Mouse (Mus musculus) midbrain, embryonic 13.5 days (tissue): Measurements from ENCODE around the gene Ran. TPM values are rescaled to one million over a fixed set of nuclear protein-coding genes. Genes with fewer than 3 reads are reported as not detected.

ENCODE experiments used
- ATAC-seq: fragments of 200-750 bp; cut with Nextera tagmentation; 2 replicates; pipeline ENCODE4 v1.8.0; 2017; ENCODE audit warnings: mild to moderate bottlenecking, moderate TSS enrichment, moderate library complexity
- H3K27ac ChIP-seq: fragments of 300-500 bp; sonication (generic); 2 replicates; pipeline ENCODE4 v1.5.1; 2015; ENCODE audit warnings: inconsistent platforms, mild to moderate bottlenecking, moderate library complexity
- H3K27me3 ChIP-seq: fragments of 300-500 bp; sonication (generic); 2 replicates; pipeline ENCODE4 v1.6.1; 2015; ENCODE audit warnings: mild to moderate bottlenecking, inconsistent platforms
- H3K36me3 ChIP-seq: fragments of 300-500 bp; sonication (generic); 2 replicates; pipeline ENCODE4 v1.6.1; 2015; ENCODE audit warnings: mild to moderate bottlenecking, inconsistent platforms
- H3K4me1 ChIP-seq: fragments of 300-500 bp; sonication (generic); replicated peaks from 2 replicates; pipeline ENCODE4 v1.6.1; 2015; ENCODE audit warnings: inconsistent platforms
- H3K4me2 ChIP-seq: fragments of 300-500 bp; sonication (generic); replicated peaks from 2 replicates; pipeline ENCODE4 v1.6.1; 2015; ENCODE audit warnings: moderate library complexity, mild to moderate bottlenecking, inconsistent platforms
- H3K4me3 ChIP-seq: fragments of 300-500 bp; sonication (generic); replicated peaks from 2 replicates; pipeline ENCODE4 v1.5.1; 2015; ENCODE audit warnings: mild to moderate bottlenecking, inconsistent platforms
- H3K9ac ChIP-seq: fragments of 300-500 bp; sonication (generic); replicated peaks from 2 replicates; pipeline ENCODE4 v1.6.1; 2015; ENCODE audit warnings: mild to moderate bottlenecking, inconsistent platforms
- H3K9me3 ChIP-seq: fragments of 300-500 bp; sonication (generic); 2 replicates; pipeline ENCODE4 v1.6.1; 2016; ENCODE audit warnings: mild to moderate bottlenecking, inconsistent platforms
- WGBS: fragments of 180-500 bp; shearing (Covaris S2); methylation state at CpG from one replicate; pipeline ENCODE4 v1.1.7; 2015; 5-methylcytosine and 5-hydroxymethylcytosine counted together
- polyA plus RNA-seq: library from polyadenylated mRNA; unstranded; fragments of >200 nt; fragmentation: Nextera tagmentation; extraction: Ambion mirVana; gene quantifications from 2 replicates; pipeline ENCODE4 v1.2.1, GENCODE M21; 2015

The Ran gene
- polyA plus RNA-seq, 1 experiment from 2014 or later, result 529 TPM

DNA sequence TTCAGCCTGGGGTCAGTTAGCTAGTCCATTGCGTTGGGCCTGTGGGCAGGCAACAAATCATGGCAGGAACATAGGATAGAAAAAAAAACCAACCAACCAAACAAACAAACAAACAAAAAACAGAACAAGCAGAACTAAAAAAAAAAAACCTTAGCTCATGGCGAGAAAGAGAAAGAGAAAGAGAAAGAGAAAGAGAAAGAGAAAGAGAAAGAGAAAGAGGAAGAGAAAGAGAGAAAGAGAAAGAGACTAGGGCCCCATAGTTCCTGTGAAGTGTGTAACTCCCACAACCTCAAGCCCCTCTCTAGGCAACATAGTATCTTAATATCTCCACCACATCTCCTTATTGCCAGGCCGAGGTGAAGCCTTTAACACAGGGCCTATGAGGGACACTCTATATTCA lies 3.5 kb upstream of the Ran start:
- no peaks in the 10 kb centered on the region for H3K36me3 ChIP-seq
- no peak overlapping the region for H3K4me2 ChIP-seq
- no peak overlapping the region for H3K9ac ChIP-seq
- peaks cover 11% of the 10 kb centered on the region for H3K4me1 ChIP-seq
- no peak for ATAC-seq
- WGBS, result 93% methylated on average over 3 of the region's 3 CpGs
- H3K4me3 ChIP-seq, result no peak overlapping the region
- H3K27ac ChIP-seq, result no peak overlapping the region
- H3K27me3 ChIP-seq, result no peaks in the 10 kb centered on the region
- no peaks in the 10 kb centered on the region for H3K9me3 ChIP-seq

GRCm38 (mm10) chr5:129018782-129019489 lies 933 bp upstream of the Ran start:
- peak overlapping the region; percentile 59 for H3K4me2 ChIP-seq
- no peaks in the 10 kb centered on the region for H3K27me3 ChIP-seq
- H3K27ac ChIP-seq, result peak overlapping the region; percentile 97
- WGBS, result 89% methylated on average over 13 of the region's 13 CpGs
- no peaks in the 10 kb centered on the region for H3K9me3 ChIP-seq
- H3K36me3 ChIP-seq, result peaks cover 12% of the 10 kb centered on the region
- 0 out of 2 replicates have a peak, but pooled peaks have one; percentile 0 for ATAC-seq
- peak overlapping the region; percentile 80 for H3K9ac ChIP-seq
- H3K4me1 ChIP-seq, result peaks cover 22% of the 10 kb centered on the region
- H3K4me3 ChIP-seq, result peak overlapping the region; percentile 90

GRCm38 (mm10) chr5:129020300-129020668 lies 415 bp downstream of the Ran start:
- no peaks in the 10 kb centered on the region for H3K27me3 ChIP-seq
- H3K4me2 ChIP-seq, result peak overlapping the region; percentile 89
- peak overlapping the region; percentile 90 for H3K4me3 ChIP-seq
- WGBS, result 1% methylated on average over 53 of the region's 56 CpGs
- H3K4me1 ChIP-seq, result peaks cover 22% of the 10 kb centered on the region
- no peaks in the 10 kb centered on the region for H3K9me3 ChIP-seq
- H3K36me3 ChIP-seq, result peaks cover 24% of the 10 kb centered on the region
- peak; percentile 78 for ATAC-seq
- H3K27ac ChIP-seq, result peak overlapping the region; percentile 97
- H3K9ac ChIP-seq, result peak overlapping the region; percentile 93

- Histone ChIP-seq H3K36me3 (peaks cover 28% of the 10 kb centered on the region), H3K9ac (peak overlapping the region; percentile 93), H3K9me3 (no peaks in the 10 kb centered on the region), H3K4me1 (peaks cover 22% of the 10 kb centered on the region), H3K4me3 (peak overlapping the region; percentile 90), H3K4me2 (peak overlapping the region; percentile 89), H3K27ac (peak overlapping the region; percentile 97), H3K27me3 (no peaks in the 10 kb centered on the region)
- 4% methylated on average over 28 of the region's 28 CpGs for WGBS
- ATAC-seq, result peak; percentile 18
These were observed 862 bp downstream of the Ran start for GRCm38 (mm10) chr5:129020731-129021130.

DNA sequence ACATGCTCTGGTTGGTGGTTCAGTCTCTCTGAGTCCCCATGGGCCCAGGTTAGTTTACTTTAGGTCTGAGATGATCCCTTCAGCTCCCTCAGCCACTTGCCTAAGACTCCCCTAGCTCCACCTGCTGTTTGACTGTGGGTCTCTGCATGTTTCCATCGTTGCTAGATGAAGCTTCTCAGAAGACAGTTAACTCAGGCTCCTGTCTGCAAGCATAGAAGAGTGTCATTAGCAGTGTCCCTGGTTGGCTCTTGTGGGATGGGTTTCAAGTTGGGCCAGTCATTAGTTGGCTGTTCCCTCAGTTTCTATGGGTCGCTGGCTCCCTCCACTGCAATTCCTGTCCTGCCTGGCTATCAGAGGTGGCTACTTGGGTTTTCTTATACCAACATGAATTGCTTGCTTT lies 5.2 kb downstream of the Ran start:
- H3K27ac ChIP-seq, result peak overlapping the region; percentile 25; the same call in 1 of the 2 replicates
- peaks cover 43% of the 10 kb centered on the region for H3K36me3 ChIP-seq
- H3K4me1 ChIP-seq, result peaks cover 14% of the 10 kb centered on the region
- H3K27me3 ChIP-seq, result no peaks in the 10 kb centered on the region
- no peaks in the 10 kb centered on the region for H3K9me3 ChIP-seq
- H3K4me3 ChIP-seq, result no peak overlapping the region
- no peak overlapping the region for H3K4me2 ChIP-seq
- no peak overlapping the region for H3K9ac ChIP-seq
- 39% methylated on average over 2 of the region's 2 CpGs for WGBS
- no peak for ATAC-seq

DNA sequence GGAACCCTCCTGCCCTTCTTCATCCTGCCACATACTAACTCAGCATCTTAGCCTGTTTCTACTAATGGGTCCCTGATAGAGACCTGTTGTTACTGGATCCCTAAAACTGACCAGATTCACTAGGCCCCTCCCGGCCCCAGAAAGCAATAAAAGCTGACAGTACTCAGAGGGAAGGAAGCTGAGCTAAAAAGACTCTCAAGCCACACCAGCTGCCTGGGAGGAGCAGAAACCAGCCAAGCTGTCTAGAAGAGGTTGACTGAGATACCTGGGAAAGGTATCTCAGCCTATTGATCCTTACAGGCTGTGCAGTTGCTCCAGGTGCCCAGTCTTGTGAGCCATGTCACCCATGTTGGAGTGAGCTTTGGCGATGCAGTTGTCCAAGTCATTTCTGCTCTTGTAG lies 5.9 kb downstream of the Ran start:
- 94% methylated on average over 2 of the region's 2 CpGs for WGBS
- Histone ChIP-seq H3K27ac (0 out of 2 replicates have a peak overlapping the region, but pooled peaks have one; percentile 14), H3K4me3 (no peak overlapping the region), H3K9me3 (no peaks in the 10 kb centered on the region), H3K36me3 (peaks cover 43% of the 10 kb centered on the region), H3K27me3 (no peaks in the 10 kb centered on the region), H3K9ac (no peak overlapping the region), H3K4me1 (peaks cover 14% of the 10 kb centered on the region), H3K4me2 (no peak overlapping the region)
- ATAC-seq, result no peak

DNA sequence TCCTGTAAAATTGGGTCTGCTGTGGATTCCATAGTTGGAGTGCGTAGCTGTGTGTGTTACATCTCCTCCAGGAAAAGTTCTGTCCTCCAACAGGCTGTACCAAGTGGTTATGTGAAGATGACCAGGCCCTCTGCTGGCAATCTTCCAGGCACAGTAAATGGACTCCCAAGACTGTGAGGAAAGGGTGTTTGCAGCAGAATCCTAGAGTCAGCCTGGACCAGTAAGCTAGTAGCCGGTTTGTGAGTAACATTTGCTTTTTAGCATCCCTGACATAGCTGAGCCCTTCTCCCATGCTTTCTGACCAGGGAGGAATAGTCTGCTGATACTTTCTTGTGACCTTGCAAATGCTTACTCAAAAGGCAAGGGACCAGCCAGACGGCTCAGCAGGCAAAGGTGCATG lies 6.3 kb downstream of the Ran start:
- no peak for ATAC-seq
- H3K9ac ChIP-seq, result no peak overlapping the region
- H3K4me1 ChIP-seq, result peaks cover 13% of the 10 kb centered on the region
- no peaks in the 10 kb centered on the region for H3K9me3 ChIP-seq
- no peaks in the 10 kb centered on the region for H3K27me3 ChIP-seq
- 94% methylated on average over 3 of the region's 3 CpGs for WGBS
- H3K4me2 ChIP-seq, result no peak overlapping the region
- peaks cover 43% of the 10 kb centered on the region for H3K36me3 ChIP-seq
- no peak overlapping the region for H3K4me3 ChIP-seq
- no peak overlapping the region for H3K27ac ChIP-seq

GRCm38 (mm10) chr5:129026637-129027036 lies 6.8 kb downstream of the Ran start:
- Histone ChIP-seq H3K4me3 (no peak overlapping the region), H3K9me3 (no peaks in the 10 kb centered on the region), H3K4me2 (no peak overlapping the region), H3K9ac (no peak overlapping the region), H3K4me1 (peaks cover 8% of the 10 kb centered on the region), H3K27ac (no peak overlapping the region), H3K27me3 (no peaks in the 10 kb centered on the region), H3K36me3 (peaks cover 43% of the 10 kb centered on the region)
- ATAC-seq, result no peak
- 68% methylated on average over 1 of the region's 1 CpGs for WGBS

- H3K27ac ChIP-seq, result no peak overlapping the region
- no peaks in the 10 kb centered on the region for H3K27me3 ChIP-seq
- ATAC-seq, result no peak
- no peaks in the 10 kb centered on the region for H3K9me3 ChIP-seq
- H3K36me3 ChIP-seq, result peaks cover 30% of the 10 kb centered on the region
- H3K4me2 ChIP-seq, result no peak overlapping the region
- WGBS, result 74% methylated on average over 5 of the region's 5 CpGs
- no peaks in the 10 kb centered on the region for H3K4me1 ChIP-seq
- H3K4me3 ChIP-seq, result no peak overlapping the region
- no peak overlapping the region for H3K9ac ChIP-seq
These were observed 9.4 kb downstream of the Ran start for GRCm38 (mm10) chr5:129029131-129029723.

- Histone ChIP-seq H3K36me3 (no peaks in the 10 kb centered on the region), H3K4me2 (no peak overlapping the region), H3K4me1 (no peaks in the 10 kb centered on the region), H3K4me3 (no peak overlapping the region), H3K9me3 (no peaks in the 10 kb centered on the region), H3K9ac (no peak overlapping the region), H3K27me3 (no peaks in the 10 kb centered on the region), H3K27ac (no peak overlapping the region)
- ATAC-seq, result no peak
- 92% methylated on average over 5 of the region's 5 CpGs for WGBS
These were observed 16.8 kb downstream of the Ran start for GRCm38 (mm10) chr5:129036678-129037077.

- no peak overlapping the region for H3K4me2 ChIP-seq
- ATAC-seq, result no peak
- H3K9ac ChIP-seq, result no peak overlapping the region
- H3K27me3 ChIP-seq, result no peaks in the 10 kb centered on the region
- no peaks in the 10 kb centered on the region for H3K9me3 ChIP-seq
- WGBS, result 90% methylated on average over 7 of the region's 7 CpGs
- H3K36me3 ChIP-seq, result no peaks in the 10 kb centered on the region
- H3K27ac ChIP-seq, result no peak overlapping the region
- no peak overlapping the region for H3K4me3 ChIP-seq
- no peaks in the 10 kb centered on the region for H3K4me1 ChIP-seq
These were observed 17.9 kb downstream of the Ran start for GRCm38 (mm10) chr5:129037739-129038138.

DNA sequence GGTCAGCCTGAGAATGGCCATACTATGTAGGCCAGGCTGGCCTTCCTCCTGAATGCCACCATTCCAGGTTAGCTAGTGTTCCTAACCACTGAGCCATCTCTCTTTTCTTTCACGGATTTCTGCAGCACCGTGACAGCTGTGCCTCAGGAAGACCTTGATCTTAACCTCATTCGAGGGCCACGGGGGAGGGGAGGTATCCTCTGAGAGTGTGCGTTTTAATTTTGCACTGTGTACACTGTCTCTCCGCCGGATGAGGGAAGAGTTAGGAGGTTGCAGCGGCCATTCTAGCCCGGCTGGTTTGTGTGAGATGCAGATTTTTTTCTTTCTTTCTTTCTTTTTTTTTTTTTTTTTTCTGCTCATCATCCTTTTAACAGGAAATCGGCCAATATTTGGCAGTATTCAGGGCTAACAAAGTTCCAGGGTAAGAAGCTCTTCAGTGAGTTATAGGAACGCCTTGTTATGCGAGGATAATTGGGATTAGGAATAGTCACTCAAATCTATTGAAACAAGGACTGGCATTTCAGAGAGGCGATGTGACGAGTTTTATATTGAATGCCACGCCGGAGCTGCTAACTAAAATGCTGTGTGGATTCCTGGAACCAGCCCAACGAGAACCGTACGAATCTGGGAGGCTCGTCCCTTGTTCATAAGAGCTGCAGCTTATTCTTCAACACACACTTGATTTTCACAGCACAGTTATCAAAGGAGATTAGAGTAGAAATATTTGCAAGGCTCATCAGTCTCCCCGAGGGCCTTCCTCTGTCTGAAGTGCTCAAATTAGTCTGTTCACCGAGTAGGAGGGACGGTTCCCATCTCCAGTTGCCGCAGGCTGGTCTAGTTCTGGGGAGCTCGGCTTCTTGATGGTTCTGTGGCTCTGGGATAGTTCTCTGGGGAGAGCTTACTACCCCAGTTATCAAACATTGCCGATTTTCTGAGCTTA lies 26.0 kb downstream of the Ran start:
- H3K9ac ChIP-seq, result no peak overlapping the region
- peak; percentile 67 for ATAC-seq
- H3K27ac ChIP-seq, result peak overlapping the region; percentile 58
- peaks cover 49% of the 10 kb centered on the region for H3K4me1 ChIP-seq
- no peak overlapping the region for H3K4me3 ChIP-seq
- no peaks in the 10 kb centered on the region for H3K36me3 ChIP-seq
- H3K4me2 ChIP-seq, result peak overlapping the region; percentile 33
- no peaks in the 10 kb centered on the region for H3K9me3 ChIP-seq
- WGBS, result 16% methylated on average over 26 of the region's 26 CpGs
- H3K27me3 ChIP-seq, result no peaks in the 10 kb centered on the region
